In the genomic region with DNA sequence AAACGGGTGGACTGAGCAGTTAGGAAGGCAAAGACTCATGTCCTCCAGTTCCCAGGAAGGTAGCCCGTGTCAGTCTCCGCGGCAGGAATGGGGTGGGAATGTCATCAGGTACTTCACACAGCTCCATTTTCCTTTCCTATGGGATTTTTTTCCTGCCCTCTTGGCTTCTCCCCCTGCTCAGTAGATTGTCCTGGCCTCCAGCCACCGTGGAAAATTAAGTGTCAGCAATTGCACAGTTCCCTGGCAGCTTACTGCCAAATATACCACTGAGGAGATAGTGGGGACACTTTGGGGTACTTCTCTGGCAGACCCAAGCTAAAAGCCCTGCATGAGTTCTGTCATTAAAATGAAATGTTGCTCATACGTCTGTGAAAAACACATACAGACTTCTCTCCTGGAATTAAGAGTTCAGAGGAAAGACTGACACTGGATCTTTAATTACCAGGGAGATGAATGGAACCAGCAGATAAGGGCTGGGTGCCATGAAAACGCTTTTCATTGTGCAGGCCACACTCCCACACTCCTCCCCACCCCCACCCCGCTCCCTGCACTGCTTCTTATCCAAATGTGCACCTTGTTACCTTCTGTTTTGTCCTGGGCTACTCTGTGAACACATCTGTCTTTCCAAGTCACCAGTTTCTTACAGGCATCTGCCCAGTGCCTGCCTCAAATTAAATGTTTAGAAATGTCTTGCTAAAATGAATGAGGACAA, we compare ENCODE assay signal across 12 mouse cellular contexts.
A peak's percentile ranks its signal among the peaks of the same experiment; 100 is the strongest.
DNase-seq lines count a peak whose midpoint lies in the region; ATAC-seq and TF ChIP-seq lines count a peak whose summit lies in the region.
"Had no signal": no experiment of that assay in that cellular context is flagged by ENCODE, and none has a peak within 500 bp of the region (broad histone marks: within the 10 kb centered on the region; RNA-seq: fewer than 3 reads in every experiment).

No protein-coding gene starts in this region.

- no peak overlapping the region for H3K4me2 ChIP-seq in heart, embryonic 12.5 days
- H3K4me2 ChIP-seq in hindbrain, postnatal 0 days (ENCODE audit: low read depth, low read length) = no peak overlapping the region

- H3K4me3 ChIP-seq in heart, embryonic 12.5 days = no peak overlapping the region
- no peak overlapping the region; the same call in 1 of the 2 replicates for H3K4me3 ChIP-seq in G1E (ENCODE audit: low read depth, low read length)
- H3K4me3 ChIP-seq in hindbrain, postnatal 0 days (ENCODE audit: low read length) = no peak overlapping the region
- H3K4me3 ChIP-seq: left cerebral cortex, adult 2 months had no signal

- peak overlapping the region; percentile 71; the same call in 1 of the 2 replicates for H3K27ac ChIP-seq in heart, embryonic 12.5 days (ENCODE audit: poor library complexity, severe bottlenecking)
- no peak overlapping the region for H3K27ac ChIP-seq in hindbrain, postnatal 0 days
- H3K27ac ChIP-seq: left cerebral cortex, adult 2 months had no signal

- H3K9ac ChIP-seq in heart, embryonic 12.5 days = no peak overlapping the region
- no peak overlapping the region for H3K9ac ChIP-seq in hindbrain, postnatal 0 days (replicated peaks; ENCODE audit: low read length)

- no peaks in the 10 kb centered on the region for H3K36me3 ChIP-seq in heart, embryonic 12.5 days
- H3K36me3 ChIP-seq in G1E (replicated peaks) = no peaks in the 10 kb centered on the region
- no peaks in the 10 kb centered on the region for H3K36me3 ChIP-seq in hindbrain, postnatal 0 days (ENCODE audit: insufficient read depth, low read length)

- peaks cover 10% of the 10 kb centered on the region for H3K4me1 ChIP-seq in heart, embryonic 12.5 days (replicated peaks)
- H3K4me1 ChIP-seq in G1E (ENCODE audit: insufficient read depth, low read depth, low read length) = peaks cover 7% of the 10 kb centered on the region
- 0 out of 2 replicates have a peak, but pooled peaks cover 4% of the 10 kb centered on the region for H3K4me1 ChIP-seq in hindbrain, postnatal 0 days (ENCODE audit: insufficient read depth, low read length)

- no peak for DNase-seq in heart, adult 18-20 months
- peak; percentile 4 for DNase-seq in G1E (ENCODE audit: low spot score)
- DNase-seq in embryo, embryonic 10 days (ENCODE audit: low spot score) = peak; percentile 4
- peak; percentile 21 for DNase-seq in hindbrain, postnatal 0 days (ENCODE audit: low spot score)
- no peak for DNase-seq in urinary bladder, postnatal 4 days (ENCODE audit: low spot score in 2 of 2)
- DNase-seq in kidney, postnatal 25 days = no peak
- DNase-seq in spleen, postnatal 14 days (ENCODE audit: low spot score in 2 of 2) = no peak
- DNase-seq: gastrocnemius, postnatal 10 days; kidney, adult 9 months; lung, postnatal 10 days had no signal

- no peaks in the 10 kb centered on the region for H3K9me3 ChIP-seq in heart, embryonic 12.5 days (replicated peaks)
- no peaks in the 10 kb centered on the region for H3K9me3 ChIP-seq in G1E (replicated peaks)
- H3K9me3 ChIP-seq in hindbrain, postnatal 0 days (ENCODE audit: low read length) = no peaks in the 10 kb centered on the region

- no peak for TF ChIP-seq CTCF in G1E (IDR thresholded peaks at IDR 0.05; ENCODE audit: low read depth, low read length)
- no peak for TF ChIP-seq CTCF in hindbrain, postnatal 0 days (IDR thresholded peaks at IDR 0.05; ENCODE audit: low read depth)

- ATAC-seq in heart, embryonic 12.5 days (ENCODE audit: insufficient number of reproducible peaks, low FRiP score) = peak; percentile 67
- ATAC-seq in G1E (ENCODE audit: extremely low read depth, insufficient number of reproducible peaks, low FRiP score, poor library complexity, severe bottlenecking) = peak; percentile 87
- 0 out of 2 replicates have a peak, but pooled peaks have one; percentile 45 for ATAC-seq in hindbrain, postnatal 0 days

- 27% methylated on average over 8 of the region's 8 CpGs for WGBS in heart, embryonic 12.5 days
- WGBS in hindbrain, postnatal 0 days = 37% methylated on average over 8 of the region's 8 CpGs

- no peaks in the 10 kb centered on the region for H3K27me3 ChIP-seq in heart, embryonic 12.5 days (replicated peaks)
- H3K27me3 ChIP-seq in G1E (ENCODE audit: insufficient read depth, low read length) = no peaks in the 10 kb centered on the region
- no peaks in the 10 kb centered on the region for H3K27me3 ChIP-seq in hindbrain, postnatal 0 days (ENCODE audit: insufficient read depth, low read length)

Comparison
In these comparisons a context has a peak if more than half of its experiments do, and no peak if none do; other contexts are left out.
1. DNase-seq: peak in G1E (single experiment), embryo, embryonic 10 days (single experiment) and hindbrain, postnatal 0 days (single experiment); none in heart, adult 18-20 months (0 of 2), urinary bladder, postnatal 4 days (0 of 2), kidney, postnatal 25 days (0 of 2) and spleen, postnatal 14 days (0 of 2).
2. Peak in every context shown above with its lines, with median percentiles within 50 percentile points of each other: ATAC-seq.